Mouse (Mus musculus) thymus, postnatal 4 days (tissue): Measurements from ENCODE around the gene Mettl7a1.
"Not testable (repeated sequence)": the region's sequence is repeated elsewhere in the genome, so short reads cannot be mapped to it uniquely, and the experiment has no call there.

ENCODE experiments used
- DNase-seq: peaks from one replicate; pipeline ENCODE4 v3.0.0; 2021

The Mettl7a1 gene

GRCm38 (mm10) chr15:100304019-100304991, at the start of gene Mettl7a1:
Mettl7a1 (plus strand) TSS chr15:100304140.
- peak; percentile 69 for DNase-seq

GRCm38 (mm10) chr15:100256386-100256785, 47.6 kb upstream of the Mettl7a1 start:
- no peak for DNase-seq

- no peak for DNase-seq
Observed at GRCm38 (mm10) chr15:100257305-100257704, 46.6 kb upstream of the Mettl7a1 start.

- no peak for DNase-seq
Observed at GRCm38 (mm10) chr15:100258646-100259425, 45.1 kb upstream of the Mettl7a1 start.

GRCm38 (mm10) chr15:100260351-100260750, 43.6 kb upstream of the Mettl7a1 start:
- DNase-seq = not testable (repeated sequence)

GRCm38 (mm10) chr15:100263246-100263905, 40.6 kb upstream of the Mettl7a1 start:
- no peak for DNase-seq

- no peak for DNase-seq
Observed at GRCm38 (mm10) chr15:100265586-100266325, 38.2 kb upstream of the Mettl7a1 start.

GRCm38 (mm10) chr15:100268916-100269315, 35.0 kb upstream of the Mettl7a1 start:
- DNase-seq = no peak

- no peak for DNase-seq
Observed at GRCm38 (mm10) chr15:100269776-100270175, 34.2 kb upstream of the Mettl7a1 start.

- DNase-seq = not testable (repeated sequence)
Observed at GRCm38 (mm10) chr15:100270609-100271008, 33.3 kb upstream of the Mettl7a1 start.

- DNase-seq = no peak
Observed at GRCm38 (mm10) chr15:100271411-100271810, 32.5 kb upstream of the Mettl7a1 start.

GRCm38 (mm10) chr15:100273791-100274308, 30.1 kb upstream of the Mettl7a1 start:
- DNase-seq = not testable (repeated sequence)

- no peak for DNase-seq
Observed at GRCm38 (mm10) chr15:100274790-100275559, 29.0 kb upstream of the Mettl7a1 start.

- no peak for DNase-seq
Observed at GRCm38 (mm10) chr15:100276403-100276802, 27.5 kb upstream of the Mettl7a1 start.

GRCm38 (mm10) chr15:100277586-100277985, 26.4 kb upstream of the Mettl7a1 start:
- DNase-seq = no peak

GRCm38 (mm10) chr15:100280626-100281025, 23.3 kb upstream of the Mettl7a1 start, which contains the start of gene Tmprss12:
Tmprss12 (plus strand) TSS chr15:100280837.
- no peak for DNase-seq

GRCm38 (mm10) chr15:100288980-100289379, 15.0 kb upstream of the Mettl7a1 start:
- no peak for DNase-seq

- DNase-seq = no peak
Observed at GRCm38 (mm10) chr15:100290858-100291257, 13.1 kb upstream of the Mettl7a1 start.

- no peak for DNase-seq
Observed at GRCm38 (mm10) chr15:100292326-100292725, 11.6 kb upstream of the Mettl7a1 start.

GRCm38 (mm10) chr15:100297856-100298255, 6.1 kb upstream of the Mettl7a1 start:
- no peak for DNase-seq

- DNase-seq = no peak
Observed at GRCm38 (mm10) chr15:100300499-100300898, 3.4 kb upstream of the Mettl7a1 start.
